Mouse (Mus musculus) heart, adult 9 months (tissue): ENCODE data around the gene Klra10.
"Not testable (repeated sequence)": the region's sequence is repeated elsewhere in the genome, so short reads cannot be mapped to it uniquely, and the experiment has no call there.

Source experiments
- DNase-seq, 2 experiments: peaks; one replicate each; pipeline ENCODE4 v3.0.0; 2022; ENCODE audit warnings: low spot score in 2 of 2

Gene Klra10

GRCm38 (mm10) chr6:130281828-130282227 is at the start of gene Klra10:
Gene Klra10, minus strand, starts transcription at chr6:130281928.
- not testable (repeated sequence) for DNase-seq

GRCm38 (mm10) chr6:130287984-130288649 is 6.4 kb upstream of the Klra10 start:
- no peak for DNase-seq

GRCm38 (mm10) chr6:130255326-130255725 is 26.4 kb downstream of the Klra10 start:
- DNase-seq = no peak

- no peak for DNase-seq
Measured at GRCm38 (mm10) chr6:130237536-130237935, 44.2 kb downstream of the Klra10 start.

GRCm38 (mm10) chr6:130236635-130237034 is 45.1 kb downstream of the Klra10 start:
- DNase-seq = no peak

GRCm38 (mm10) chr6:130233222-130233621 is 48.5 kb downstream of the Klra10 start, which contains the start of gene Klra7:
Gene Klra7, minus strand, starts transcription at chr6:130233322.
- DNase-seq = no peak
